Mouse (Mus musculus): ENCODE data around the gene Gna15.

Gna15 gene

GRCm38 (mm10) chr10:81524051-81524605, at the start of gene Gna15:
TSS of gene Gna15 (minus strand) at chr10:81524225.
- ATAC-seq (ENCODE audit: insufficient number of reproducible peaks, low FRiP score, low TSS enrichment): no peak

GRCm38 (mm10) chr10:81572975-81573374, 49.0 kb upstream of the Gna15 start:
- ATAC-seq (ENCODE audit: insufficient number of reproducible peaks, low FRiP score, low TSS enrichment): no peak

- ATAC-seq (ENCODE audit: insufficient number of reproducible peaks, low FRiP score, low TSS enrichment): no peak
Observed at GRCm38 (mm10) chr10:81572133-81572671, 48.2 kb upstream of the Gna15 start.

- ATAC-seq (ENCODE audit: insufficient number of reproducible peaks, low FRiP score, low TSS enrichment): peak; percentile 82
Observed at GRCm38 (mm10) chr10:81571501-81571876, 47.5 kb upstream of the Gna15 start.

GRCm38 (mm10) chr10:81570831-81571500, 46.9 kb upstream of the Gna15 start:
- peak; percentile 24; the same call in 1 of the 2 replicates for ATAC-seq (ENCODE audit: insufficient number of reproducible peaks, low FRiP score, low TSS enrichment)

GRCm38 (mm10) chr10:81570238-81570800, 46.3 kb upstream of the Gna15 start:
- no peak for ATAC-seq (ENCODE audit: insufficient number of reproducible peaks, low FRiP score, low TSS enrichment)

- ATAC-seq (ENCODE audit: insufficient number of reproducible peaks, low FRiP score, low TSS enrichment): no peak
Observed at GRCm38 (mm10) chr10:81569507-81570237, 45.6 kb upstream of the Gna15 start.

- ATAC-seq (ENCODE audit: insufficient number of reproducible peaks, low FRiP score, low TSS enrichment): no peak
Observed at GRCm38 (mm10) chr10:81568381-81569191, 44.6 kb upstream of the Gna15 start.

- ATAC-seq (ENCODE audit: insufficient number of reproducible peaks, low FRiP score, low TSS enrichment): no peak
Observed at GRCm38 (mm10) chr10:81565257-81566228, 41.5 kb upstream of the Gna15 start.

GRCm38 (mm10) chr10:81564734-81565133, 40.7 kb upstream of the Gna15 start:
- ATAC-seq (ENCODE audit: insufficient number of reproducible peaks, low FRiP score, low TSS enrichment): no peak

- ATAC-seq (ENCODE audit: insufficient number of reproducible peaks, low FRiP score, low TSS enrichment): no peak
Observed at GRCm38 (mm10) chr10:81564216-81564615, 40.2 kb upstream of the Gna15 start.

GRCm38 (mm10) chr10:81563481-81563880, 39.5 kb upstream of the Gna15 start:
- ATAC-seq (ENCODE audit: insufficient number of reproducible peaks, low FRiP score, low TSS enrichment): no peak

GRCm38 (mm10) chr10:81562411-81562810, 38.4 kb upstream of the Gna15 start:
- ATAC-seq (ENCODE audit: insufficient number of reproducible peaks, low FRiP score, low TSS enrichment): no peak

- ATAC-seq (ENCODE audit: insufficient number of reproducible peaks, low FRiP score, low TSS enrichment): no peak
Observed at GRCm38 (mm10) chr10:81560719-81561459, 36.9 kb upstream of the Gna15 start.

- peak; percentile 4; the same call in 1 of the 2 replicates for ATAC-seq (ENCODE audit: insufficient number of reproducible peaks, low FRiP score, low TSS enrichment)
Observed at GRCm38 (mm10) chr10:81559627-81560539, 35.9 kb upstream of the Gna15 start.

GRCm38 (mm10) chr10:81559163-81559626, 35.2 kb upstream of the Gna15 start, which contains the start of gene Aes:
TSS of gene Aes (plus strand) at chr10:81559488.
- peak; percentile 46; the same call in 1 of the 2 replicates for ATAC-seq (ENCODE audit: insufficient number of reproducible peaks, low FRiP score, low TSS enrichment)

- ATAC-seq (ENCODE audit: insufficient number of reproducible peaks, low FRiP score, low TSS enrichment): no peak
Observed at GRCm38 (mm10) chr10:81557491-81557890, 33.5 kb upstream of the Gna15 start.

All from cerebellum, adult (tissue).